Mouse (Mus musculus) layer of hippocampus, adult 8-10 months (tissue): Measurements from ENCODE around the gene Scand1. TPM values are rescaled to one million over a fixed set of nuclear protein-coding genes. Genes with fewer than 3 reads are reported as not detected.

Experiments used
- DNase-seq, 2 experiments: peaks; one replicate each; pipeline ENCODE4 v3.0.0; 2022; ENCODE audit warnings: low spot score in 2 of 2
- total RNA-seq, 4 experiments: library from RNA; stranded (reverse); gene quantifications; 2 replicates each; pipeline ENCODE4 v1.2.4; 2022

The Scand1 gene
- total RNA-seq: 10 to 100 TPM; 59.9 to 80.3 (median 72.3) TPM

DNA sequence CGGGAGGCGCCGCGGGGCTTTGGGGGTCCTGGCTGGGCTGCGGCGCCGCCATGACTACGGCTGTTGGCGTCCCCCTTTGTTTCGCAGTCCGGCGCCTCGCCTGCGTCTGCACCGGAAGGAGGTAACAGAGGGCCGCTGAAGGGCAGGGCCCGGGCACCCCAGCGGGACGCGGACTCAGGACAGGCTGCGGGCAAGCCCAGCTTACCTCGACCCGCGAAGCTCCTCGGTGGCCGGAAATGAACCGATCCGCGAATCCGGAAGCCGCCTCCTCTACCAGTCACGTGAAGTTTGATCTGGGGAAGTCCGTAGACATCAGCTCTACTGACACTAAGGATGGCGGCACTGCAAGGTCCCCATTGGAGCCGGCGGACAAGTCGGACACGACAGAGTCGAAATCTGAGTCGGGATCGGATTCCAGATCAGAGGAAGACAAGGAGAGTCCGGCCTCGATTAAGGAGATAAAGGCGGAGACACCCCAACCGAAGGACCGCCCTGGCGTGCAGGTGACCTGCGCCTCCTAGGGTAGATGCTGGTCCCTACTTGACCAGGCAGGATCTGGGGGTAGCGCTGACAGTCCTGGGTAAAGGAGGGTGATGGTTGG is at the start of gene Scand1, which contains the start of gene Cnbd2:
Gene Scand1 (minus strand): TSS at position 408 of the 601 bp plus-strand sequence.
Gene Cnbd2 (plus strand): TSS at position 3 of the 601 bp plus-strand sequence.
- DNase-seq: peak; percentile 81 to 83

DNA sequence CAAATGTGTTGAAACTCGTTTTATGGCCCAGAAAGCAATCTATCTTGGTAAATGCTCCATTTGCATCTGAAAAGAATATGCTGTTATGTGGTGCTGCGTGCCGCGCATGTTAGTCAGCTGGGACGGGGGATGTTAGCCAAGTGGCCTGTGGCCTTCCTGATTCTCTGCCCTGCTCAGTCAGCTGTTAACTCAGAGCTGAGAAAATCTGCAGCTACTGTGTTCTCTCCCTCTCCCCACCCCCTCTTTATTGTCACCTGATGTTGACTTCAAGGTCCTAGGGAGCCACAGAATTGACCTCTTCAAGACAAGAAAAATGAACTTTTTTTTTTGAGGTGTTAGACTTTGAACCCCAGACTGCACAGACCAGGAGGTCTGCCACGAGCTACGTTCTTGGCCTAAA is 43.5 kb upstream of the Scand1 start:
- no peak for DNase-seq

DNA sequence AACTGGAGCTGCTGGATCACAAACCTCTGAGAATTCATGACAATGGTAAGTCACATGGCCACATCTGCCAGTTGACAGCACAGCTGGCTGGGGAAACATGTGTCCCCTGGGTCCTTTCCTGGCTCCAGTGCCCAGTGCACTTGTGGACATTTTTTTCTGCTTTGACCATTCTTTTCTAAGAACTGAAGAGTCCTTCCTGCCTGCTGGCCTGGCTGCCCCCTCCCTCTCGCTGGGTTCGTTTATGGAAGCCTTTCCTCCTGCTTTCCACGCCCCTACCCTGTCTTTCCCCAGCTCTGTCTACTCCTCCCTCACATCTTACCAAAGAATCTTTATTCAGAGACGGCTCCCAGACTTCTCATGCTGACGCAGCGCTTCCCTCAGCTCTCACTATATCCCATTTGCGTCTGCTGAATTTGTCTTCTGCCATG is 40.8 kb upstream of the Scand1 start:
- no peak for DNase-seq

DNA sequence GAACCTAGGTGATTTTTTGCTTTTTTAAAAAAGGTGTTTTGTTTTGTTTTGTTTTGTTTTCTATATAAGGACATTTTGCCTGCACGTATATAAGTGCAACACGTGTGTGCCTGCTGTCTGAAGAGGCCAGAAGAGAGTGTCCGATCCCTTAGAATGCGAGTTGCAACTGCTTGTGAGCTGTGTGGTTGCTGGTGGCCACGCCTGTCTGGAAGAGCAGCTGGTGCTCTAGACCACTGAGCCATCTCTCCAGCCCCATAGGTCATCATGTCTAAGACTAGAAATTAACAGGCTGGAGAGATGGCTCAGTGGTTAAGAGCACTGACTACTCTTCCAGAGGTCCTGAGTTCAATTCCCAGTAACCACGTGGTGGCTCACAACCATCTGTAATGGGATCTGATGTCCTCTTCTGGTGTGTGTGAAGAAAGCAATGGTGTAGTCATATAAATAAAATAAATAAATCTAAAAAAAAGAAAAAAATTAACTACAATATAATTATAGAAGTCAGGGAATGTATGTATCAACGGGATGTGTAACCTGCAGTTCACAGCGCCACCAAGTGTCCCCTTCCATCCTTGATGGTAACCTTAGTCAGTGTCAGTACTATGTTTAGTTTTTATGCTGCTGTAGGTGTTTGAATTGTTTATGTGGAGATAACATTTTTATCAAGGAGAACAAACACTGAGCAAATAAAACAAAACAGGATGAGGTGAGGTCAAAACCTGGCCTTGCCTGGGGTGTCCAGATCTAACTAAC is 40.1 kb upstream of the Scand1 start:
- DNase-seq: no peak

DNA sequence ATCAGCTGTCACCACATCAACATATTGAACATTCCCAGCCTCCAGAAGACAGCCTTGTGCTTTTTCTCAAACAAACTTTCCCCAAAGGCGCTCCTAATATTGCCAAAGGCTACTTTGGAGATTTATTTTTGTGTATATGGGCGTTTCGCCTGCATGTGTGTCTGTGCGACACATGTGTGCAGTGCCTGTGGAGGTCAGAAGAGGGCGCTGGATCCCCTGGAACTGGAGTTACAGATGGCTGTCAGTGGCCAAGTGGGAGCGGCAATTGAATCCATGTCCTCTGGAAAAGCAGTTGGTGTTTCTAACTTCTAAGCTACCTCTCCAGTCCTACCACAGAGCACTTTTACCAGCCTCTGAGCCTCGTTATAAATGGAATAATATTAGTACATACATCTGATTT is 38.7 kb upstream of the Scand1 start:
- DNase-seq: no peak

DNA sequence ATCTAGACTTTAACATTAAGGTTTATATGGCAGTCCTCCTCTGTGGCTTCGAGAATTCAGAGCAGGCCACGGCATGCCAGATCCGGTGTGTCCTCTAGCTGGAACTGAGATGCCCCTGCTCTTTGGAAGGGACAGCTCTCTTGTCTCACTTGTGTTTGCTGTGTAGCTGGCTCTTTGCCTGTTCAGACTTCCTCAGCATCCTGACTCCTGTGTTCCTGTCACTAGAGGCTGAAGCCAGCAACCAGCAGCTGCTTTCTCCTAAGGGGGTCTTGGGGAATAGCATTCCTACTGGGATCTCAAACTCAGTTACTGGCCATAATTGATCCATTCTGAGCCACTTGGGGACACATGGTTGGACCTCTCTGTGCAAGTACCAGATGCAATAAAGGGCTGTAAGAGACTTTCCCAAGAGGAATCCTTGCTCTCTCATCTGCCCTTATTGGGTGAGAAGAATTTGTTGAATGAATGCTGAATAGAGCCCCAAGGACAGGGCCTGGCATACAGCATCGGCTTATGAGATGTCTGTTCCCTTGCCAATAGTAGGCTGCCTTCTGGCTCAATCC is 36.9 kb upstream of the Scand1 start:
- no peak for DNase-seq

DNA sequence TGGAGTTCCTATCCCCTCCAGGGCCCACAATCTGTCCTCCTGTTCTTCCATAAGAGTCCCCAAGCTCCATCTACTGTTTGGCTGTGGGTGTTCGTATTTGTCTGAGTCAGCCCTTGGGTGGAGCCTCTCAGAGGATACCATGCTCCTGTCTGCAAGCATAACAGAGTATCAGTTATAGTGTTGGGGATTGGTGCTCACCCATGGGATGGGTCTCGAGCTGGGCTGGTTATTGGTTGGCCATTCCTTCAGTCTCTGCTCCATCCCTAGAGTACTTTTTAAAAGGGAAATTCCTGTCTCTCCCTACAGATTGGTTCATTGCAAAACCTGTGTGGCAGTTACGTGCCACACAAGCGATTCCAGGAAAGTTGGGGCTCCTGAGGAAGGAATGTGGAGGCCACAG is 36.3 kb upstream of the Scand1 start:
- no peak for DNase-seq

DNA sequence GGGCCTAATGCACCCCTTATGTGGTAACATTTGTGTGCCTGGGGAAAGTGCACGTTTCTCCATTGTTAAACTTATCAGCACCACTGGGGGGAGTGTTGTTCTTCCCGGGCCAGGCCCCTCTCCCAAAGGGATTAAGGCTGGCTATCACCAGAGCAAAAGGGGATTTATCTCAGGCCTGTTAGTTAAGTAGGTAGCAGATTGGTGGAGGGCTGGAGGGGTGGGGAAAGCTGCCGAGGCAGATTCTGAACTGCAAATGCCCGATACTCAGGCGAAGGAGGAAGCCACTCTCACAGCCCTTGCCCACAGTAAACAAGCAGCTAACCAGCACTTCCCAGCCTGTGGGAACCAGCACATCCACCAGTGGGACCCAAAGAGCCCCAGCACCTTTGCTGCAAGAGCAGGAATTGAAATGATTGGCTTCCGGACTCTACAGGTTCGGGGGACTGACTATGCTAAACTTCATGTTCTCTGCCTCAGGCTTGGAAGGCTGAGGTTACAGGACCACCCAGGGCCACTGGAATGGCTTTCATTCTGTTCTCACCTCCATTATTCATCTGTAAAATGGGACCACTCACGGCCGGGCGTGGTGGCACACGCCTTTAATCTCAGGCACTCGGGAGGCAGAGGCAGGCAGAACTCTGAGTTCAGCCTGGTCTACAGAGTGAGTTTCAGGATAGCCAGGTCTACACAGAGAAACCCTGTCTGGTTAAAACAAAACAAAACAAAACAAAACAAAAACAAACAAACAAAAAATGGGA is 32.5 kb upstream of the Scand1 start:
- no peak for DNase-seq

DNA sequence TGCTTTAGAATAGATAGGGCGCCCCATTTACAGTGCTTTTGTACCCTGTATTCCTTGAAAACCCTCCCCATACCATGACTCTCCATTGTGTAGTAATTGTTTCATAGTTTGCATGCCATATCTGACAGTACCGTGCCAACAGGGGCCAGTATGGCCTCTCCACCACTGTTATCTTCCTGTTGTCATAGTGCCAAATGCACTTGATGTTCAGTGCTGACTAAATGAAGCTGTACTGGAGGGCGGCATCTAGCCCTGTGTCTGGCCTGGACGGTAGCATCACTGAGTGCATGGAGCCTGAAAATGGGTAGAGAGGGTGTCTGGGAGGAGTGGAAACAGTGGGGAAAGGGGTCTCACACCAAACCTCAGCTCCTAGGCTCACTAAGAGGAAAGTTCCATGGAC is 27.6 kb upstream of the Scand1 start:
- no peak for DNase-seq

DNA sequence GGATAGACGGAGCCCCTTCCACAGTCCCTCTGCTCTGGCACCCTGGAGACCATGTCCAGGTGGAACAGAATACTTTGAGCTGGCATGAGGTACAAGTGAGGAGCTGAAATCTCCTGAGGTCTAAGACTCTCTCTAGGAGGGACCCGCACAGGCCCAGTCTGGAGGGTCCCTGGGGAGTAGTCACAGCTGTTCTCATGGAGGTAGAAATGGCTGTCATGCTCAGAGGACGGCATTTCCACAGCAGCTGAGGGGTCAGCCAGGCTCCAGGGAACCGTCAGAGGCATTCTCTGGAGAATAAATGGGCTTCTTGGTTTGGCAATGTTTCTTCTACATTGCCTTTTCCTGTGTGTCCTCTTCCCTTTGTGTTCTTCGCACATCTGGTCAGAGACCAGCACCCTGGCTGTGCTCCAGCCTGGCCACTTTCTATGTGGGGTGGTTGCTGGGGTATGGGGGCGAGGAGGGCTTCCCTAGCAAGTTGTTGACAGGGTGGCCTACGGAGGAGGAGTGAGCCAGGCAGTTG is 19.0 kb upstream of the Scand1 start:
- no peak for DNase-seq

DNA sequence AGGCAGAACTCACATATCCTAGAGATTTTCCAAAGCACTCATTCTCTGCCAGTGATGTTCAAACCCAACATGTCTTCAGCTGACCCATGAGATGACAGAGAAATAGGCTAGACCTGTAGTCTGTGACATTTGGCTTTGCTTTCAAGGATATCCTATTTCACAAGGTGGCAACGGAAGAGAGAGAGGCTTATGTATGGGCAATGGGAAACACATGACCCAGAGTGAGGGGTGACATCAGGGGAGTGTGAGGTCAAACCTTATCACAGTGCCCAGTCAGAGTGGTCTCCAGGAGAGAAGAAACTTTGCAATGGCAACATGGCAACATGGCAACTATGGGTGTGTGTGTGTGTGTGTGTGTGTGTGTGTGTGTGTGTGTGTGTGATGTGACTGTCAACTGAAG is 18.2 kb upstream of the Scand1 start:
- DNase-seq: no peak

DNA sequence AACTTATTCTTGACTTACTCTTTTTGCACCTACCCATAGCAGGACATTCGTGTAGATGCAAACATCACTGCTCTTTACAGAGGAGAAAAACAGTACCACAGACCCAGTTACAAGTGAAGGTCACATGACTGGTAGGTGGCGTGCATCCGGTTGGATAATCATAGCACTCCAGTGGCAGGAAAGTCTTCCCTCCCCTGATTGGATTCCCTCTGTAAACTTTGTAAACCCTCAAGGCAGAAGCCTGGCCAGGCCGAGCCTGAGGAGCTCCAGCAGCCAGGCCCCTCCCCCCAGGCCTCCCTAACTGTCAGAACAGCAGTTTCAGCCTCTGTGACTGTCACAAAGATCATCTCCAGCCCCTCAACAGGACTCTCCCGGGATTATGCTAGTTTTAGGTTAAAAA is 12.2 kb upstream of the Scand1 start:
- no peak for DNase-seq

DNA sequence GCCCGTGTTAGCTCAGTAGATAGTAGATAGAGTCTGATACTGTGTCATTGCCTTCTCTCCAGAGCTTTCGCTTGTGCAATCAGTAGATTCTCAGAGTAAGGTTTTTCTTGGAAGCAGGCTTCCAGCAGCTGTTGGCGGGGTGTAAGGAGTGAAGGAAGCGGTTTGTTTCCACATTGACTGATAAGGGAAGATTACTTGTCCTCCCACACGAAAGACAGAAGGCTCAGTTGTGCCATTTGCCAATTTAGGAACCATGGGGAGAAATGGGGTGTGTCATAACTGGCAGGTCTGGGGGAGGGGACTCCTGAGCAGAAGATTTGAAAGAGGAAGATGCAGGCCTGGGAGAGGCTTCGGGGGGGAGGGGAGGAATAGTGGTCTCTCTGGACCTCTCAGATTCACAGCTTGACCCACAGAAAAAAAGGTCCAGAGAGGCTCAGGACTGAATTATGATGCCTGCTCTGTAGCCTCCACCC is 11.6 kb upstream of the Scand1 start:
- peak in 1 of 2 experiments; percentile 46 for DNase-seq

DNA sequence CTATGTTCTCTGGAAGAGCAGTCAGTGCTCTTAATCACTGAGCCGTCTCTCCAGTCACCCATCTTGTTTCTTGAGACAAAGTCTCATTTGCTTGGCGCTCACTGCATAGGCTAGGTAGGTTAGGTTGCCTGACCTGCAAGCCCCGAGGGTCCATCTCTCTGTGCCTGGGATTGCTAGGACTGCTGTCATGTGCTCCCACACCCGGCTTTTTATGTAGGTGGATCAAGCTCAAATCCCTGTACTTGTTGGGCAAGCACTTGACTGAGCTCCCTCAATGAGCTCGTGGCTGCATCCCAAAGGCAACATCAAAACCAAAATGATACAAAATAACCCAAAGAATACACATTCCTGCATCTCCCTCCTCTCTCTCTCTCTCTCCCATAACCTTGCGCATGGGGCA is 9.0 kb upstream of the Scand1 start:
- no peak for DNase-seq

DNA sequence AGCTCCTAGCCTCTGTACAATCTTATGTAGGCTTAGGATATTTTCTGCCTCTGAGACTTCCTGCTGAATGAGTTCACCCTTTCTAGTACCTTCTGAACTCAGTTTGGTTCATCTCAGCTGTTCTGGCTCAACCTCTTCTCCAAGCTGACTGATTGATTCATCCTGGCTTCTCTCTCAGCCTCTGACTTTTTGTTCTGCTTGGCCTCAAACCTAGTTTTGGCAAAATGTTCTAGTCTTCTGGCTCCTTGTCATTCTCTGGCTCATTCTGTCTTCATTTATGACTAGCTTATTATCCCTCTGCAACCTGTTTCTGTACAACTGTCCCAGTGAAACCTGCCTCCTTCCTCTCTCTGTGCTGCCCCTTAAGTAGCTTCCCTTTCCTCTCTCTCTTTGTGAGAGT is 6.0 kb upstream of the Scand1 start:
- DNase-seq: no peak

DNA sequence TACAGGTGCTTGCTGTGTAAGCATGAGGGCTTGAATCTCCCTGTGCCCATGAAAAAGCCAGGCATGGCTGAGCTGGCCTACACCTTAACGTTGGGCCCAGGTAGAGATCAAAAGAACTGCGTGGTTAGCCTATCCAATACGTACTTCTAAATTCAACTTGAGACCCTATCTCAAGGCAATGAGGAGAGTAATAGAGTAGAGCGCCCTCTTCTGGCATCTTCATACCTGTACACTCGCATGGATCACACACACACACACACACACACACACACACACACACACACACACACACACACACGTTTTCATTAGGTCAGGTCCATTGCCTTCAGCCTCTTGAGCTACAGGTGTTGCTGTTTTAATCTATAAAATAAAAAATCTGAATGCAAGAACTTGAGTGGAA is 2.3 kb upstream of the Scand1 start:
- DNase-seq: no peak

DNA sequence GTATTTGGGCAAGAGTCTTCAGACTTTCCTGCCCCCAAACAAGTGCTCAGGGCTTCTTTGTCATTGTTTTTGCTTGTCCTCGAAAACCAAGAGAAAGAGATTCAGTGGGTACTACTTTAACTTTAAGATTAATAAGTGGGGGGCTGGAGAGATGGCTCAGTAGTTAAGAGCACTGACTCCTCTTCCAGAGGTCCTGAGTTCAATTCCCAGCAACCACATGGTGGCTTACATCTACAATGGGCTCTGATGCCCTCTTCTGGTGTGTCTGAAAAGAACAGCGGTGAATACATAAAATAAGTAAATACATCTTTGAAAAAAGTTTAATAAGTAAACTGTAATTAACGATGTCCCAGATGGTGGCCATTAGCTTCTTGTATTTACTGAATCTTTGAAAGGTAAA is 649 bp upstream of the Scand1 start:
- no peak for DNase-seq

DNA sequence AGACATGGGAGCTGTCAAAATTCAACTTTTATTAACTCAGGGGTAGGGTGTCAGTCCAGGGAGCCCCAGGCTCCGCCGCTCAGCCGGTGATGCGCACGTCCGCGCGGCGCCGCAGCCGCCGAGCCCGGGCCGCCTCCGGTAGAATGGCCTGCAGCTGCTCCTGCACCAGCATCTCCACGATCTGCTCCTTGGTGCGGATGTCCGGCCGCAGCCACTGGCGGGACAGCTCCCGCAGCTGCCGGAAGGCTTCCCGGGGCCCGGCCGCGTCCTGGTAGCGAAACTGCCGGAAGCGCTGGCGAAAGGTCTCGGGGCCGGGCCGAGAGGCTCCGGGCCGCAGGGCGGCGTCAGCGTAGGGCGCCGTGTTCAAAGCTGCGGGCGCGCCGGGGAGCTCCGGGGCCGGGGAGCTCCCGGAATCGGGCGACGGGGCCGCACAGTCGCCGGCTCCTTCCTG is 638 bp downstream of the Scand1 start:
- peak in 1 of 2 experiments; percentile 30 for DNase-seq

DNA sequence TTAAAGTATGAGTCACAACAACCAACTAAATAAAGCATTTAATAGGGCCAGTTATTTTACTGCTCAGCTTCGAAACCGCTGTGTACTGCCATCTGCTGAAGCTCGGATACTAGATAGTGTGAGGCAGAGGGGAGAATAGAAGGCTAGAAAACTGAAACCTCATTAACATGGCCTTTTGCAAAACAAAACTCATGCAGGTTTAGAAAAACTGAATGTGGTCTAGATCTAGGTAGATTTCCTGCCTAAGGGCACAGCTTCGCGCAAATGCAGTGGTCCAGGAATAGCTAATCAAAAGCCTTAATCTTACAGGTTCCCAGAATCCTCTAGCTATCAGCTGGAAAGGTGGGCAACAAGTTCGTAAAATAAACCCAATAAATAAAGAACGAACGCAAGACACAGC is 1.1 kb downstream of the Scand1 start:
- DNase-seq: no peak

DNA sequence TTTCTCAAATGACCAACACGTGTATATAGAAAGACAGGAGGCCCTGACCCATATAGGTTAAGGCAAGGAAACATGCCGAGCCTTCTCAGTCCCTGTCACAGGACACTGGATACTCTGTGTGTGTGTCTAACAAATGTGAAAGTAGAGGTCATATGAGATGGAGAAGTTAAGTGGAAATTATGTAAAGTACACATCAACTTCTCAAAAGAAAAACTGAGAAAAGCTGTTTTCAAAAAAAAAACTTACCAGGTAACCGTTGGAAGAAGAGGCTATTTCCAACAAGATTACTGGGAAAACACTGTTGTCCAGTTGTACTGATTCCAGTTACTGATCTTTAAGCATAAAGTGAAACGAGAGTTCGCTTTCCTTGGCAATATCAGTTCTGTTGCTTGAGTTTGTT is 1.6 kb downstream of the Scand1 start:
- no peak for DNase-seq

DNA sequence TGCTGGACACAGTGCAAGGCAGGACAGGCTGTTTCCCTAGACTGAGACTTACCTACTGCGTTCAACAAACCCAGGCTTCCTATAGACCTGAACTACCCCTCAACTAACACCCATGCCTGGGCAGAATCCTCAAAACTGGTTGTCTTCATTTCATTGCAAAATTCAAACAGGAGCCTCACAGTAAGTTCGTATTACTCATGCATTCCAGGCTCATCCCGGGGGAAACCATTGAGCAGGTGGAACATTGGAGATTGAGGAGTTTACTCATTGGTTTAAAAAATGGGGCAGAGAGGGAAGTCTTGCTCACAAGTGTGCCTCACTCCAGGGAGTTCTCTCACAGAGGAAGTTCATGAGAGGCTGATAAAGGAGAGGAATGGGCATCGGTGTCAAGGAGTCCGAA is 2.0 kb downstream of the Scand1 start:
- DNase-seq: no peak

DNA sequence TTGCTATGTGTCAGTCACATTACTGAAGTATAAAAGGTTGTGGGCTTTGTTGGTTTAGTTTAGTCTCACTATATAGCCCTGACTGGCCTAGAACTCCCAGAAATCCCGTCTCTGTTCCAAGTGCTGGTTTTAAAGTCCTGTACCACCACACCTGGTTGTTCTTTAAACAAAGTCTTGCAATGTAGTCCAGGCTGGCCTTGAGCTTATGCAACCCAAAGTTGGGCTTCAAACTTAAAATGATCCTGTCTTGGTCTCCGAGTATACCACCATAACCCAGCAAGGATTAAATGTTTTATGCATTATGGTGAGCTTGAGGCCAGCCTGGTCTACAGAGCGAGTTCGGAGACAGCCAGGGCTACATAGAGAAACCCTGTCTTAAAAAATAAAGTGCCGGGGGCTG is 2.6 kb downstream of the Scand1 start:
- DNase-seq: no peak
